Mouse (Mus musculus) stomach, postnatal 0 days (tissue): ENCODE measurements at regions not wholly inside any gene's neighbourhood (a gene's known extent, or its start where the extent isn't known, plus 50 kb on each side); places are given as distances from the start of the nearest gene placed in this dataset.

Experiments used
- ATAC-seq: fragments of 200-750 bp; cut with Nextera tagmentation; 2 replicates; pipeline ENCODE4 v1.8.0; 2017; ENCODE audit not compliant: low FRiP score, low TSS enrichment
- DNase-seq: peaks from one replicate; pipeline ENCODE4 v3.0.0-alpha.2; 2016; ENCODE audit warnings: low spot score
- H3K27ac ChIP-seq: fragments of 300-500 bp; sonication (generic); replicated peaks from 2 replicates; pipeline ENCODE4 v1.5.1; 2014; ENCODE audit warnings: mild to moderate bottlenecking, control low read depth
- H3K27me3 ChIP-seq: fragments of 300-500 bp; sonication (generic); 2 replicates; pipeline ENCODE4 v1.6.1; 2014; ENCODE audit warnings: low read length; ENCODE audit not compliant: control insufficient read depth, insufficient read depth
- H3K36me3 ChIP-seq: fragments of 300-500 bp; sonication (generic); 2 replicates; pipeline ENCODE4 v1.6.1; 2014; ENCODE audit warnings: low read length, mixed read lengths; ENCODE audit not compliant: control insufficient read depth, insufficient read depth
- H3K4me1 ChIP-seq: fragments of 300-500 bp; sonication (generic); replicated peaks from 2 replicates; pipeline ENCODE4 v1.6.1; 2014; ENCODE audit warnings: antibody characterized with exemption; ENCODE audit not compliant: control insufficient read depth, insufficient read depth
- H3K4me2 ChIP-seq: fragments of 300-500 bp; sonication (generic); replicated peaks from 2 replicates; pipeline ENCODE4 v1.6.1; 2014; ENCODE audit warnings: low read depth, mild to moderate bottlenecking, control low read depth, moderate library complexity
- H3K4me3 ChIP-seq: fragments of 300-500 bp; sonication (generic); 2 replicates; pipeline ENCODE4 v1.5.1; 2014; ENCODE audit warnings: low read depth, low read length, control low read depth
- H3K9ac ChIP-seq: fragments of 300-500 bp; sonication (generic); 2 replicates; pipeline ENCODE4 v1.6.1; 2014; ENCODE audit warnings: mild to moderate bottlenecking, low read length, control low read depth, mixed read lengths
- H3K9me3 ChIP-seq: fragments of 300-500 bp; sonication (generic); 2 replicates; pipeline ENCODE4 v1.6.1; 2016; ENCODE audit warnings: low read length; ENCODE audit not compliant: control insufficient read depth
- CTCF ChIP-seq: IDR thresholded peaks from 2 replicates; pipeline ENCODE4 v1.5.1; 2016; ENCODE audit warnings: antibody characterized with exemption, low read depth, mild to moderate bottlenecking, moderate library complexity
- EP300 ChIP-seq: optimal IDR thresholded peaks from 2 replicates; pipeline ENCODE3; 2016; ENCODE audit warnings: antibody characterized with exemption
- WGBS: fragments of 180-500 bp; shearing (Covaris S2); extraction: QIAGEN DNeasy Blood & Tissue Kit; methylation state at CpG from one replicate; pipeline ENCODE4 v1.1.7; 2014; 5-methylcytosine and 5-hydroxymethylcytosine counted together

- Histone ChIP-seq H3K4me1 (no peaks in the 10 kb centered on the region), H3K4me3 (no peak overlapping the region), H3K36me3 (no peaks in the 10 kb centered on the region), H3K27ac (no peak overlapping the region), H3K27me3 (no peaks in the 10 kb centered on the region), H3K9ac (no peak overlapping the region), H3K4me2 (no peak overlapping the region), H3K9me3 (no peaks in the 10 kb centered on the region)
- no peak for ATAC-seq
- 83% methylated on average over 6 of the region's 6 CpGs for WGBS
- DNase-seq, result no peak
- TF ChIP-seq EP300, result no peak
- TF ChIP-seq CTCF, result no peak
Measured at GRCm38 (mm10) chr9:23111500-23111899, 111.4 kb upstream of the Bmper start.

- WGBS, result 45% methylated on average over 5 of the region's 5 CpGs
- no peaks in the 10 kb centered on the region for H3K36me3 ChIP-seq
- ATAC-seq (no peak), DNase-seq (no peak)
- TF ChIP-seq EP300, result no peak
- no peak for TF ChIP-seq CTCF
- H3K4me3 ChIP-seq, result no peak overlapping the region
- H3K4me2 ChIP-seq, result no peak overlapping the region
- H3K9ac ChIP-seq, result no peak overlapping the region
- H3K9me3 ChIP-seq, result no peaks in the 10 kb centered on the region
- H3K27me3 ChIP-seq, result no peaks in the 10 kb centered on the region
- H3K4me1 ChIP-seq, result no peaks in the 10 kb centered on the region
- H3K27ac ChIP-seq, result no peak overlapping the region
Measured at GRCm38 (mm10) chr9:23115026-23115425, 107.8 kb upstream of the Bmper start.

DNA sequence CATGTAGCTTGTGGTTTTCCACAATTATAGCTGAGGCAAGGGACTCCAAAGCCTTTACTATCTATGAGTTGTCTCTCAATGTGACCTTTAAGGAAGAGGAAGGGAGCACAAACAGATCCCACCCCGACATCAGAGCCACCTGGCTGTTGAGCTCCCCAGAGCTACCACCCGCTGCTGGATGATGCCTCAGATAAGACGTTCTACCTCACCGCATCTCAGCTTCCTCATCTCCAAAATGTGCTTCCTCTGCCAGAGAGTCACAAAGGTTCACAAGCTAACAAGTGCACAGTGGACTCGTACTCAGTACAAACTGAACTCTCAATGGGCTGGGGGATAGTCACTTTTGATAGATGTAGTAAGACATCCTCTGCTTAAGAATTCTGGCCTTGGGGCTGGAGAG is 107.3 kb upstream of the Bmper start:
- Histone ChIP-seq H3K4me3 (no peak overlapping the region), H3K9ac (no peak overlapping the region), H3K27ac (no peak overlapping the region), H3K4me1 (no peaks in the 10 kb centered on the region), H3K27me3 (no peaks in the 10 kb centered on the region), H3K36me3 (no peaks in the 10 kb centered on the region), H3K4me2 (no peak overlapping the region), H3K9me3 (no peaks in the 10 kb centered on the region)
- no peak for DNase-seq
- ATAC-seq, result no peak
- WGBS, result 83% methylated on average over 5 of the region's 5 CpGs
- no peak for TF ChIP-seq EP300
- no peak for TF ChIP-seq CTCF

DNA sequence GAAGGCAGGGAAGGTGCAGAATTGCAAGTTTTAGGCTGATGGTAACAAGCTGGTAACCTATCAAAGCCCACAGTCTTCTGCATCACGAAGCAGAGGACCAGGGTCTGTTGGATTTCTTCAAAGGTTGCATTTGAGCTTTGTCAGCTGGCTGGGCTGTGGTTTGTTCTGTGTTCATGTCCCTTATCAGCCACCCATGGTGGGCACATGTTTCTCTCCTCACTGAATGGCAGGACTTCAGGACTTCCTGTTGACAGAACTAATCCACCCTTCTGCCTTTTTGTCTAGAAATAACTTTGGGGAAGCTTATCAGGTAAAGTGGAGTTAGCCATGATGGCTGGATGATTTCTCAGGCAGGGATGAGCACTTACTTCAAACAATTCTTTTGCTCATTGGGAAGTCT is 106.6 kb upstream of the Bmper start:
- TF ChIP-seq EP300, result no peak
- TF ChIP-seq CTCF, result no peak
- Histone ChIP-seq H3K27ac (no peak overlapping the region), H3K9me3 (no peaks in the 10 kb centered on the region), H3K4me2 (no peak overlapping the region), H3K9ac (no peak overlapping the region), H3K27me3 (no peaks in the 10 kb centered on the region), H3K4me3 (no peak overlapping the region), H3K4me1 (no peaks in the 10 kb centered on the region), H3K36me3 (no peaks in the 10 kb centered on the region)
- 50% methylated on average over 1 of the region's 1 CpGs for WGBS
- DNase-seq, result no peak
- no peak for ATAC-seq

DNA sequence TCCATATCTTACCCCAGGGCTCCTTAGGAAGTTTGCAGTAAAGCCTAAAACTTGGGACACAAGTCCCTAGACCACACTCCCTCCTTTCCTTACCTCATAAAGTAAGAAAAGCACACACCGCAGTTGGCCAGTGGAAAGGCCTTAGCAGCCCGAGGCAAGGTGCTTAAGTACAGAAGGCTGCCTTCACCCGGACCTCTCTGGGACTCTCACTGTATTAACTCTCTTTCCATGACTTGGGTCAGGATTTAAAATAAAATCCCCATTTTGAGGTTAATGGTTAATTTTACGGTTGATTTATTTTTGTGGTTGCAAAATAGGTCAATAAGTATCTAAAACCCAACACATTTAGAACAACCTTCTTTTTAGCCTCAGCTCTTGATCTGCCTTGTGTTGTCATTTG is 103.1 kb upstream of the Bmper start:
- ATAC-seq (no peak), DNase-seq (no peak)
- Histone ChIP-seq H3K9me3 (no peaks in the 10 kb centered on the region), H3K4me2 (no peak overlapping the region), H3K36me3 (no peaks in the 10 kb centered on the region), H3K27ac (no peak overlapping the region), H3K4me3 (no peak overlapping the region), H3K27me3 (no peaks in the 10 kb centered on the region), H3K4me1 (no peaks in the 10 kb centered on the region), H3K9ac (no peak overlapping the region)
- TF ChIP-seq EP300, result no peak
- TF ChIP-seq CTCF, result no peak
- WGBS, result 91% methylated on average over 4 of the region's 4 CpGs

DNA sequence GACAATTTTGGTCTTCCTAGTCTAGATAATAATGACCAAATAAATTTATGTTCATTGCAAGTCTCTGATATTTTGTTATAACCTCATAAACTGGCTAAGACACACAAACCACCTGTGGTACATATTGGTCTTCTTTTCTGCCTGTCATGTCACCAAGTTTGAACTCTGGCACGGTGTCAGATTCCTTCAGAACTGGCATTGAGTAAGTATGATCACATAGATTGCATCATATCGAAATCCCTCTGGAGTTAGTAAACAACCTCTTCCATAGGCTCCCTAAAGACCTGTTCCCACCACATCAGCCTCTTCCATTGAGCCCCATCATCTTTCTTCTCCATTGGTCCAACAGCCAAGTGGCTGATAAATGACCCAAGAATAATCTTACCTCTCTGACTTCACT is 102.1 kb upstream of the Bmper start:
- Histone ChIP-seq H3K27ac (no peak overlapping the region), H3K27me3 (no peaks in the 10 kb centered on the region), H3K4me2 (no peak overlapping the region), H3K4me3 (no peak overlapping the region), H3K4me1 (no peaks in the 10 kb centered on the region), H3K9me3 (no peaks in the 10 kb centered on the region), H3K36me3 (no peaks in the 10 kb centered on the region), H3K9ac (no peak overlapping the region)
- no peak for DNase-seq
- no peak for TF ChIP-seq EP300
- no peak for TF ChIP-seq CTCF
- ATAC-seq, result no peak
- 82% methylated on average over 2 of the region's 2 CpGs for WGBS

- TF ChIP-seq EP300 (no peak), CTCF (no peak)
- Histone ChIP-seq H3K36me3 (no peaks in the 10 kb centered on the region), H3K4me1 (no peaks in the 10 kb centered on the region), H3K27me3 (no peaks in the 10 kb centered on the region), H3K4me2 (no peak overlapping the region), H3K4me3 (no peak overlapping the region), H3K9me3 (no peaks in the 10 kb centered on the region), H3K9ac (no peak overlapping the region), H3K27ac (no peak overlapping the region)
- ATAC-seq (no peak), DNase-seq (no peak)
- WGBS, result 81% methylated on average over 5 of the region's 5 CpGs
Measured at GRCm38 (mm10) chr9:23122524-23122923, 100.4 kb upstream of the Bmper start.
